Mouse (Mus musculus): ENCODE measurements around the gene Map3k9. TPM values are rescaled to one million over a fixed set of nuclear protein-coding genes. Genes with fewer than 3 reads are reported as not detected.

Map3k9 gene
- total RNA-seq, 2 experiments from 2014 or later: 0.83 TPM; not detected in 1

Other genes starting within 250 kb of the Map3k9 start
- 3.6 TPM in 1 of 2 replicates, not detected in the other for gene Gm20498, start 248.3 kb downstream of the Map3k9 start, total RNA-seq (2015; ENCODE audit: low replicate concordance)
- 3.7 TPM in 1 of 2 replicates, not detected in the other for gene Gm20498, start 248.3 kb downstream of the Map3k9 start, total RNA-seq (2017; ENCODE audit: low replicate concordance)
- 6.5 and 15.1 TPM in 2 replicates for gene Synj2bp, start 248.3 kb downstream of the Map3k9 start, total RNA-seq (2015; ENCODE audit: low replicate concordance)
- 12.8 and 18.4 TPM in 2 replicates for gene Synj2bp, start 248.3 kb downstream of the Map3k9 start, total RNA-seq (2017; ENCODE audit: low replicate concordance)
- not detected in 2 replicates for gene Adam21, start 212.7 kb downstream of the Map3k9 start, total RNA-seq (2015; ENCODE audit: low replicate concordance)
- not detected in 2 replicates for gene Adam21, start 212.7 kb downstream of the Map3k9 start, total RNA-seq (2017; ENCODE audit: low replicate concordance)
- gene Med6, start 186.2 kb downstream of the Map3k9 start, total RNA-seq (2015; ENCODE audit: low replicate concordance): 28.9 and 29.6 TPM in 2 replicates
- gene Med6, start 186.2 kb downstream of the Map3k9 start, total RNA-seq (2017; ENCODE audit: low replicate concordance): 91.9 and 102 TPM in 2 replicates
- not detected in 2 replicates for gene Ttc9, start 149.9 kb downstream of the Map3k9 start, total RNA-seq (2015; ENCODE audit: low replicate concordance)
- gene Ttc9, start 149.9 kb downstream of the Map3k9 start, total RNA-seq (2017; ENCODE audit: low replicate concordance): not detected in 2 replicates
- 1.4 and 15.5 TPM in 2 replicates for gene Pcnx, start 78.8 kb upstream of the Map3k9 start, total RNA-seq (2015; ENCODE audit: low replicate concordance)
- gene Pcnx, start 78.8 kb upstream of the Map3k9 start, total RNA-seq (2017; ENCODE audit: low replicate concordance): 2.4 and 6.6 TPM in 2 replicates

All from erythroid progenitor cell, adult 5-6 weeks (primary cell).